Mouse (Mus musculus) adrenal gland, postnatal 14 days (tissue): ENCODE data around the gene Dbr1. TPM values are rescaled to one million over a fixed set of nuclear protein-coding genes. Genes with fewer than 3 reads are reported as not detected.

ENCODE experiments used
- DNase-seq: peaks from one replicate; pipeline ENCODE4 v3.0.0; 2021; ENCODE audit warnings: mixed read lengths
- total RNA-seq: library from RNA; stranded (reverse); gene quantifications from 2 replicates; pipeline ENCODE4 v1.2.3, GENCODE M21; 2021

Dbr1 gene
- total RNA-seq, 1 experiment from 2014 or later: 15.6 TPM

- DNase-seq: no peak
These were observed 44.1 kb downstream of the Dbr1 start for GRCm38 (mm10) chr9:99619688-99620087.

DNA sequence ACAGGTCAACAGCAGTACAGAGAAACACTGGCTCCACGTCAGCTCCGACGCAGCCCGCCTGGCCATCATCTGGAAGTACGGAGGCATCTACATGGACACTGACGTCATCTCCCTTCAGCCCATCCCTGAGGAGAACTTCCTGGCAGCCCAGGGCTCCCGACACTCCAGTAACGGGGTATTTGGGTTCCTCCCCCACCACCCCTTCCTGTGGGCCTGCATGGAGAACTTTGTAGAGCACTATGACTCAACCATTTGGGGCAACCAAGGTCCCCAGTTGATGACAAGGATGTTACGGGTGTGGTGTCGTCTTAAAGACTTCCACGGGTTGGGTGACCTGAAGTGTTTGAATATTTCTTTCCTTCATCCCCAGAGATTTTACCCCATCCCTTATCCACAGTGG lies 44.6 kb downstream of the Dbr1 start:
- DNase-seq: no peak

DNA sequence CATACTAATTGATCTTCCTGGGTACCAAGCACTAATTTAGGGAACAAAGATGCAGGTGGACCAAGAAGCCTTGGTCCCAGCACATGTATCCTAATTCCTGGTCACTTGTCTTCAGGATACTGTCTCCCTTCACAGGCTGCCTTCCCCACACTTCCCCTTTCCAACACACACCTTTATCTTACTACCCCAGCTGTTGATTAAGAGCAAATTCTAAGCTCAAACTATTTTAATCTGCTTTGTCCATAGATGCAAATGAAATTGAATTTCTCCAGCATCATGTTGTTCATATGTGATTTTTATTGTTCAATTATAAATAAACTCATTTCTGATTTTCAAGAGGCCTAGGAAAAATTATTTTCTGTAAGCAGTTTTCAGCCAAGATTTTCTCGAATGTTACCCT lies 46.4 kb downstream of the Dbr1 start:
- DNase-seq: no peak

DNA sequence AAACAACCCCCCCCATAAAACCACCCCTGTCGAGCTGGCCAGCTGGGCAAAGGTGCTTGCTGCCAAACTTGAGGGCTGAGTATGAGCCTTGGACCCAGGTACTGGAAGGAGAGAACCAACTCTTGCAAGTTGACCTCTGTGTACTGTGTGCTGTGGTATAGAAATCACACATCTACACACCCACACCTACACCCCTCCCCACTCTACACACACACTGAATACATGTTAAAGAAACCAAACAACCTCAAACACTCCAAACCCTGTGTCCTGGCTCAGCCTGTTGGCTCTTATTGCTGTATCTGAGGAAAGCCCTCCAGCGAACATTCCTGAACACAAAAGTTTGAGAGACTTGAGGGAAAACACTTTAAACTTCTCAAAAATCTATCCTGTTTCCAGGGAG lies 47.4 kb downstream of the Dbr1 start:
- DNase-seq: no peak

GRCm38 (mm10) chr9:99624117-99624516 lies 48.5 kb downstream of the Dbr1 start:
- DNase-seq: peak; percentile 57

DNA sequence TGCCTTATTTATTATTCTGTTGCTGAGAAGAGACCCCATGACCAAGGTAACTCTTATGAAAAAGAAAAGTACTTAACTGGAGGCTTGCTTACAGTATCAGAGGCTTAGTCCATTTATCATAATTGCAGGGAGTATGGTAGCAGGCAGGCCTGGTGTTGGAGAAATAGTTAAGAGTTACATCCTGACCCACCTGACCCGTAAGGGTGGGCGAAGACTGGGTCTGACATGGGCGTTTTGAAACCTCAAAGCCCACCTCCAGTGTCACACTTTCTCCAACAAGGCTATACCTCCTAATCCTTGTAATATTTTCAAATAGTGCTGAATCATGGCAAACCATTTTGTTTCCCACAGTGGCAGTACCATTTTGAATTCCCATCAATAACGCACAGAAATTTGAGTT lies 53.0 kb downstream of the Dbr1 start:
- no peak for DNase-seq

DNA sequence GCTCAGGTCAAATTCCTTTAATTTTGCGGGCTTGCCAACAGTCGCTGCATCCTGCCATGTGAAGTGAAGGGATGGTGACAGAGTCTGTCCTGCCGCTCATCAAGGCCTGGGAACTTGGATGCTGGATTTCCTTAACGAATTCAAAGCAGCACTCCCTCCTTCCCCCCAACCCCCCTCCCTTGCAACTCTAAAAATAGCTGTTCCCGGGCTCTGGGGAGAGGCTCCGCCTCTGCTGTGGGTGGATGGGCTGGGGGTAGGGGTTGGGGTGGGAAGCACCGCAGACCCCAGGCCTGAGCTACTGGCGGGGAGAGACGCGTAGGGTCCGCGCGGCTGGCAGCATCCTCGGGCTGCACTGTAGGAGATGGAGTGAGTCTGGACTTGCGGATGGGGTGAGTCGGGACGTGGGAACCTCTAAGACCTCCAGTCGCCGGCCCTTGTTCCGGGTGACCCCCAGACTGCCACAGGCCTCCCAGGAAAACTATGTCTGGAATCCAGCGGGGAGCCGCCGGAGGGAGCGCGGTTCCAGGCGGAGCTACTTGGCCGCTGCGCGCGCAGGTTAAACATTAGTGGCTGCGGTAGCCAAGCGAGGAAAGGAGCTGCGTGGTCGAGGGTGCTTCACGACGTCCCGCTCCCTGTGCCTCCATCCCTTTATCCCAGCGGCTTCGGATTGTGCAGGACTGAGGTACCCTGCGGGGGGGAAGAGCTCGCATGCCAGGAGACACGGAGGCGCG lies 53.8 kb downstream of the Dbr1 start, which contains the start of gene Dzip1l:
Gene Dzip1l, plus strand, starts transcription at position 216 of the 731 bp plus-strand sequence.
- DNase-seq: peak; percentile 84

GRCm38 (mm10) chr9:99630071-99630470 lies 54.5 kb downstream of the Dbr1 start:
- DNase-seq: peak; percentile 23

- DNase-seq: no peak
These were observed 55.0 kb downstream of the Dbr1 start for GRCm38 (mm10) chr9:99630528-99631125.

DNA sequence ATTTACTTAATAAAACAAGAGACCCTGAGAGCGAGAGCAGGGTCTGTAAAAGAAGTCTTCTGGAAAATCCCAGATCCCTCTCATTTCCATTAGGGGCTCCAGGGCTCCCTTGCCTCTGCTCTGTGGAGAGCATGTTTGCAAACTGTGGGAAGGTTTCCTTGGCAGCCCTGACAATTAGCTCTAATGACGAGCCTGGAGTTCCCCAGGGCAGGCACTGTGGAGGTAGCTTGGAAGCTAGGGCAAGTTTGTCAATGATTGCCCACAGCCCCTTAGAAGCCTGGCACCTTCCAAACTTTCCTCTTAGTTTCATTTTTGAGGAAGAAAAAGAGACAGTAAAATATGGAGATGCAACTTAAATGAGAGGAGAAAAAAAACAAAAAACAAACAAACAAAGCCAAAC lies 56.2 kb downstream of the Dbr1 start:
- DNase-seq: no peak

GRCm38 (mm10) chr9:99632264-99632663 lies 56.7 kb downstream of the Dbr1 start:
- DNase-seq: no peak

Other genes with a start within 250 kb of the Dbr1 start
- 0.44 and 0.71 TPM in 2 replicates for gene Esyt3, start 217.2 kb upstream of the Dbr1 start, total RNA-seq
- gene Mras, start 138.4 kb upstream of the Dbr1 start, total RNA-seq: 39.2 and 40.7 TPM in 2 replicates
- gene Nme9, start 124.3 kb upstream of the Dbr1 start, total RNA-seq: not detected in 2 replicates
- 25.3 and 28.9 TPM in 2 replicates for gene Armc8, start 6.9 kb upstream of the Dbr1 start, total RNA-seq
- gene A4gnt, start 36.7 kb downstream of the Dbr1 start, total RNA-seq: not detected in 2 replicates
- 5.1 TPM in 2 replicates for gene Dzip1l, start 53.7 kb downstream of the Dbr1 start, total RNA-seq
- not detected in 2 replicates for gene Cldn18, start 141.5 kb downstream of the Dbr1 start, total RNA-seq